In genomic region chr7:30009321-30010085, GRCm38 (mm10) we compare ENCODE assay signal across 7 mouse cellular contexts. TPM values are rescaled to one million over a fixed set of nuclear protein-coding genes. Genes with fewer than 3 reads are reported as not detected.
DNase-seq lines count a peak whose midpoint lies in the region; ATAC-seq and TF ChIP-seq lines count a peak whose summit lies in the region.

No protein-coding gene starts in this region.

- H3K4me3 ChIP-seq in embryonic facial prominence, embryonic 12.5 days, result no peak overlapping the region
- no peak overlapping the region for H3K4me3 ChIP-seq in forebrain, embryonic 16.5 days (replicated peaks; ENCODE audit: low read length)
- H3K4me3 ChIP-seq in hindbrain, embryonic 14.5 days (replicated peaks; ENCODE audit: low read length), result no peak overlapping the region
- H3K4me3 ChIP-seq in neural tube, embryonic 13.5 days, result no peak overlapping the region
- no peak overlapping the region for H3K4me3 ChIP-seq in thymus, adult 2 months (ENCODE audit: control insufficient read depth, insufficient read depth, low read length)

- no peak overlapping the region for H3K4me2 ChIP-seq in embryonic facial prominence, embryonic 12.5 days (replicated peaks)
- H3K4me2 ChIP-seq in forebrain, embryonic 16.5 days (ENCODE audit: low read length), result no peak overlapping the region
- no peak overlapping the region; the same call in 1 of the 2 replicates for H3K4me2 ChIP-seq in hindbrain, embryonic 14.5 days (replicated peaks)
- peak overlapping the region; percentile 35 for H3K4me2 ChIP-seq in neural tube, embryonic 13.5 days

- no peak for TF ChIP-seq POLR2A in thymus, adult 2 months (IDR thresholded peaks at IDR 0.05; ENCODE audit: control insufficient read depth, extremely low read depth, insufficient read depth, low read length, poor library complexity)

- no peaks in the 10 kb centered on the region for H3K27me3 ChIP-seq in embryonic facial prominence, embryonic 12.5 days
- no peaks in the 10 kb centered on the region for H3K27me3 ChIP-seq in forebrain, embryonic 16.5 days (replicated peaks; ENCODE audit: control insufficient read depth, insufficient read depth, low read length)
- H3K27me3 ChIP-seq in hindbrain, embryonic 14.5 days (ENCODE audit: control insufficient read depth, insufficient read depth, low read length), result no peaks in the 10 kb centered on the region
- H3K27me3 ChIP-seq in neural tube, embryonic 13.5 days, result no peaks in the 10 kb centered on the region
- H3K27me3 ChIP-seq in thymus, adult 2 months (ENCODE audit: control insufficient read depth, insufficient read depth, low read length), result no peaks in the 10 kb centered on the region

- TF ChIP-seq CTCF in thymus, adult 2 months (IDR thresholded peaks at IDR 0.05; ENCODE audit: borderline replicate concordance, control insufficient read depth, extremely low read depth, insufficient read depth, low read length, poor library complexity), result no peak

- 73% methylated on average over 21 of the region's 21 CpGs for WGBS in embryonic facial prominence, embryonic 12.5 days
- WGBS in forebrain, embryonic 16.5 days, result 56% methylated on average over 21 of the region's 21 CpGs
- 28% methylated on average over 21 of the region's 21 CpGs for WGBS in hindbrain, embryonic 14.5 days
- 41% methylated on average over 21 of the region's 21 CpGs for WGBS in neural tube, embryonic 13.5 days
- 93% methylated on average over 21 of the region's 21 CpGs for WGBS in thymus, adult 2 months

- ATAC-seq in embryonic facial prominence, embryonic 12.5 days (ENCODE audit: insufficient number of reproducible peaks, insufficient read depth, low FRiP score, low TSS enrichment), result peak; percentile 17; the same call in 1 of the 2 replicates
- ATAC-seq in forebrain, embryonic 16.5 days, result peak; percentile 72
- ATAC-seq in hindbrain, embryonic 14.5 days (ENCODE audit: low FRiP score), result peak; percentile 81; the same call in 1 of the 2 replicates
- ATAC-seq in neural tube, embryonic 13.5 days (ENCODE audit: low read depth), result peak; percentile 71

- H3K4me1 ChIP-seq in embryonic facial prominence, embryonic 12.5 days, result peaks cover 35% of the 10 kb centered on the region
- H3K4me1 ChIP-seq in forebrain, embryonic 16.5 days (replicated peaks; ENCODE audit: control insufficient read depth, insufficient read depth, low read length), result peaks cover 14% of the 10 kb centered on the region; the same call in 1 of the 2 replicates
- peaks cover 17% of the 10 kb centered on the region for H3K4me1 ChIP-seq in hindbrain, embryonic 14.5 days (replicated peaks; ENCODE audit: control insufficient read depth, insufficient read depth, low read length)
- H3K4me1 ChIP-seq in neural tube, embryonic 13.5 days (replicated peaks), result peaks cover 37% of the 10 kb centered on the region
- no peaks in the 10 kb centered on the region; the same call in 1 of the 2 replicates for H3K4me1 ChIP-seq in thymus, adult 2 months (replicated peaks; ENCODE audit: control insufficient read depth, insufficient read depth, low read length)

- no peak overlapping the region for H3K9ac ChIP-seq in embryonic facial prominence, embryonic 12.5 days
- H3K9ac ChIP-seq in forebrain, embryonic 16.5 days (replicated peaks; ENCODE audit: low read depth, low read length), result no peak overlapping the region
- H3K9ac ChIP-seq in hindbrain, embryonic 14.5 days, result no peak overlapping the region
- H3K9ac ChIP-seq in neural tube, embryonic 13.5 days, result 0 out of 2 replicates have a peak overlapping the region, but pooled peaks have one; percentile 18

- H3K9me3 ChIP-seq in embryonic facial prominence, embryonic 12.5 days, result no peaks in the 10 kb centered on the region
- H3K9me3 ChIP-seq in forebrain, embryonic 16.5 days (ENCODE audit: control insufficient read depth, low read length), result no peaks in the 10 kb centered on the region
- no peaks in the 10 kb centered on the region for H3K9me3 ChIP-seq in hindbrain, embryonic 14.5 days (ENCODE audit: control insufficient read depth, low read length)
- H3K9me3 ChIP-seq in neural tube, embryonic 13.5 days, result no peaks in the 10 kb centered on the region

- peaks cover 33% of the 10 kb centered on the region for H3K36me3 ChIP-seq in embryonic facial prominence, embryonic 12.5 days
- H3K36me3 ChIP-seq in forebrain, embryonic 16.5 days (ENCODE audit: control insufficient read depth, insufficient read depth), result 0 out of 2 replicates have a peak, but pooled peaks cover 2% of the 10 kb centered on the region
- peaks cover 38% of the 10 kb centered on the region for H3K36me3 ChIP-seq in hindbrain, embryonic 14.5 days (replicated peaks; ENCODE audit: control insufficient read depth, insufficient read depth)
- peaks cover 23% of the 10 kb centered on the region for H3K36me3 ChIP-seq in neural tube, embryonic 13.5 days
- no peaks in the 10 kb centered on the region for H3K36me3 ChIP-seq in thymus, adult 2 months (ENCODE audit: control insufficient read depth, insufficient read depth, low read length)

- peak; percentile 69 for DNase-seq in hindbrain, embryonic 14.5 days (ENCODE audit: low spot score)
- peak; percentile 26 to 29 for DNase-seq in layer of hippocampus, postnatal 25 days (ENCODE audit: extremely low spot score in 1 of 2, low spot score in 1 of 2)
- DNase-seq in thymus, postnatal 36 days, result no peak
- no peak for DNase-seq in thymus, adult 2 months

- peak overlapping the region; percentile 59 for H3K27ac ChIP-seq in embryonic facial prominence, embryonic 12.5 days
- H3K27ac ChIP-seq in forebrain, embryonic 16.5 days (ENCODE audit: low read length), result no peak overlapping the region
- H3K27ac ChIP-seq in hindbrain, embryonic 14.5 days, result peak overlapping the region; percentile 29; the same call in 1 of the 2 replicates
- H3K27ac ChIP-seq in neural tube, embryonic 13.5 days (replicated peaks), result peak overlapping the region; percentile 59
- H3K27ac ChIP-seq in thymus, adult 2 months (ENCODE audit: control insufficient read depth, insufficient read depth, low read length), result no peak overlapping the region

RNA-seq across cellular contexts. Expression of gene Zfp568, which starts 25.7 kb away (rescaled TPM):
- 20.4 and 23.2 TPM in 2 replicates for polyA plus RNA-seq in embryonic facial prominence, embryonic 12.5 days (2016; fragmentation: Nextera tagmentation; extraction: Ambion mirVana)
- 3.0 and 4.2 TPM in 2 replicates for polyA plus RNA-seq in forebrain, embryonic 16.5 days (2015; fragmentation: Nextera tagmentation; extraction: Ambion mirVana)
- polyA plus RNA-seq in hindbrain, embryonic 14.5 days (2014; fragmentation: Nextera tagmentation; extraction: Ambion mirVana), result 4.3 and 4.5 TPM in 2 replicates
- total RNA-seq in layer of hippocampus, postnatal 25 days (2021), result 1 to 10 TPM; 2.5 to 3.5 TPM
- 5.5 and 6.5 TPM in 2 replicates for polyA plus RNA-seq in neural tube, embryonic 13.5 days (2015; fragmentation: Nextera tagmentation; extraction: Ambion mirVana)
- polyA plus RNA-seq in thymus, adult 2 months (2012; rRNA removed), result 4.4 and 4.6 TPM in 2 replicates

RNA-seq across cellular contexts. Expression of gene Zfp14, which starts 41.7 kb away (rescaled TPM):
- 5.7 and 6.3 TPM in 2 replicates for polyA plus RNA-seq in embryonic facial prominence, embryonic 12.5 days (2016; fragmentation: Nextera tagmentation; extraction: Ambion mirVana)
- polyA plus RNA-seq in forebrain, embryonic 16.5 days (2015; fragmentation: Nextera tagmentation; extraction: Ambion mirVana), result 14.2 and 14.7 TPM in 2 replicates
- 10.9 and 13.6 TPM in 2 replicates for polyA plus RNA-seq in hindbrain, embryonic 14.5 days (2014; fragmentation: Nextera tagmentation; extraction: Ambion mirVana)
- total RNA-seq in layer of hippocampus, postnatal 25 days (2021), result 10 to 100 TPM in 1 of 2 experiments, 1 to 10 TPM in 1; 9.2 to 10.3 TPM
- 9.9 and 11.3 TPM in 2 replicates for polyA plus RNA-seq in neural tube, embryonic 13.5 days (2015; fragmentation: Nextera tagmentation; extraction: Ambion mirVana)
- 2.2 and 3.3 TPM in 2 replicates for polyA plus RNA-seq in thymus, adult 2 months (2012; rRNA removed)

RNA-seq across cellular contexts. Expression of gene Zfp74, which starts 55.6 kb away (rescaled TPM):
- 17.2 and 18.0 TPM in 2 replicates for polyA plus RNA-seq in embryonic facial prominence, embryonic 12.5 days (2016; fragmentation: Nextera tagmentation; extraction: Ambion mirVana)
- 22.3 and 24.3 TPM in 2 replicates for polyA plus RNA-seq in forebrain, embryonic 16.5 days (2015; fragmentation: Nextera tagmentation; extraction: Ambion mirVana)
- 17.7 and 23.0 TPM in 2 replicates for polyA plus RNA-seq in hindbrain, embryonic 14.5 days (2014; fragmentation: Nextera tagmentation; extraction: Ambion mirVana)
- 10 to 100 TPM; 15.1 to 16.7 TPM for total RNA-seq in layer of hippocampus, postnatal 25 days (2021)
- 13.6 and 15.0 TPM in 2 replicates for polyA plus RNA-seq in neural tube, embryonic 13.5 days (2015; fragmentation: Nextera tagmentation; extraction: Ambion mirVana)
- polyA plus RNA-seq in thymus, adult 2 months (2012; rRNA removed), result 11.8 and 12.3 TPM in 2 replicates

Comparison
In these comparisons a context has a peak if more than half of its experiments do, and no peak if none do; other contexts are left out.
1. ATAC-seq: peak in every context shown above with its lines; median percentile 81 in hindbrain, embryonic 14.5 days; 72 in forebrain, embryonic 16.5 days; 71 in neural tube, embryonic 13.5 days; 17 in embryonic facial prominence, embryonic 12.5 days.
2. H3K27ac ChIP-seq: peak in embryonic facial prominence, embryonic 12.5 days (single experiment), hindbrain, embryonic 14.5 days (single experiment) and neural tube, embryonic 13.5 days (single experiment); none in forebrain, embryonic 16.5 days (single experiment) and thymus, adult 2 months (single experiment).
3. DNase-seq: peak in hindbrain, embryonic 14.5 days (single experiment) and layer of hippocampus, postnatal 25 days (2 of 2); none in thymus, postnatal 36 days (0 of 2) and thymus, adult 2 months (single experiment).